16 mouse cellular contexts compared by ENCODE assay signal in genomic region chr4:63441616-63442015, GRCm38 (mm10). TPM values are rescaled to one million over a fixed set of nuclear protein-coding genes. Genes with fewer than 3 reads are reported as not detected.
DNase-seq lines count a peak whose midpoint lies in the region; ATAC-seq and TF ChIP-seq lines count a peak whose summit lies in the region.
"Had no signal": no experiment of that assay in that cellular context is flagged by ENCODE, and none has a peak within 500 bp of the region (broad histone marks: within the 10 kb centered on the region; RNA-seq: fewer than 3 reads in every experiment).

No protein-coding gene starts in this region.

- intact Hi-C loops in heart, postnatal 14 days (cut with DNase I) = no loop called here

- peak; percentile 80; the same call in 1 of the 2 replicates for ATAC-seq in cerebellum, adult (ENCODE audit: insufficient number of reproducible peaks, low FRiP score, low TSS enrichment)
- no peak for ATAC-seq in hindbrain, postnatal 0 days
- ATAC-seq: forebrain, embryonic 13.5 days had no signal

- no peak overlapping the region for H3K4me3 ChIP-seq in hindbrain, postnatal 0 days (ENCODE audit: low read length)
- H3K4me3 ChIP-seq: forebrain, embryonic 13.5 days; left cerebral cortex, adult 2 months; limb, embryonic 15.5 days had no signal

- no peak overlapping the region for H3K4me2 ChIP-seq in hindbrain, postnatal 0 days (ENCODE audit: low read depth, low read length)
- H3K4me2 ChIP-seq: forebrain, embryonic 13.5 days; limb, embryonic 15.5 days had no signal

- no peak overlapping the region for H3K27ac ChIP-seq in hindbrain, postnatal 0 days
- H3K27ac ChIP-seq: forebrain, embryonic 13.5 days; left cerebral cortex, adult 2 months; limb, embryonic 15.5 days had no signal

- no peaks in the 10 kb centered on the region for H3K36me3 ChIP-seq in hindbrain, postnatal 0 days (ENCODE audit: insufficient read depth, low read length)
- H3K36me3 ChIP-seq: limb, embryonic 15.5 days had no signal

- DNase-seq in cerebellum, postnatal 4 days (ENCODE audit: low spot score in 2 of 2) = no peak
- peak; percentile 42 for DNase-seq in ES-CJ7 (ENCODE audit: low read depth, low spot score)
- DNase-seq in cerebellum, adult 8-10 months = peak; percentile 27
- DNase-seq in heart, postnatal 14 days = peak; percentile 29 to 37
- no peak for DNase-seq in lung, adult 18-20 months
- no peak for DNase-seq in hindbrain, postnatal 0 days (ENCODE audit: low spot score)
- DNase-seq in thymus, postnatal 14 days = no peak
- DNase-seq: adrenal gland, postnatal 25 days; kidney, adult 18-20 months; kidney, postnatal 10 days; spleen, adult 18-20 months; thymus, adult 18-20 months had no signal

- WGBS in hindbrain, postnatal 0 days = 69% methylated on average over 7 of the region's 7 CpGs

- H3K9me3 ChIP-seq in hindbrain, postnatal 0 days (ENCODE audit: low read length) = 0 out of 2 replicates have a peak, but pooled peaks cover 2% of the 10 kb centered on the region

- no peaks in the 10 kb centered on the region for H3K4me1 ChIP-seq in hindbrain, postnatal 0 days (ENCODE audit: insufficient read depth, low read length)

- TF ChIP-seq CTCF in hindbrain, postnatal 0 days (IDR thresholded peaks at IDR 0.05; ENCODE audit: low read depth) = no peak

- H3K27me3 ChIP-seq in hindbrain, postnatal 0 days (ENCODE audit: insufficient read depth, low read length) = no peaks in the 10 kb centered on the region
- H3K27me3 ChIP-seq: forebrain, embryonic 13.5 days; limb, embryonic 15.5 days had no signal

- H3K9ac ChIP-seq in hindbrain, postnatal 0 days (replicated peaks; ENCODE audit: low read length) = no peak overlapping the region
- H3K9ac ChIP-seq: forebrain, embryonic 13.5 days; limb, embryonic 15.5 days had no signal

RNA-seq across cellular contexts. Expression of gene Akna, which starts 38.5 kb away (rescaled TPM):
- total RNA-seq in heart, postnatal 14 days (2021) = 1 to 10 TPM; 4.3 to 6.2 TPM
- 7.2 and 8.1 TPM in 2 replicates for total RNA-seq in hindbrain, postnatal 0 days (2014; rRNA removed)
- 2.7 and 3.2 TPM in 2 replicates for polyA plus RNA-seq in hindbrain, postnatal 0 days (2015; fragmentation: Nextera tagmentation; extraction: Ambion mirVana)

RNA-seq across cellular contexts. Expression of gene Whrn, which starts 54.2 kb away (rescaled TPM):
- 10 to 100 TPM; 23.9 to 26.2 TPM for total RNA-seq in heart, postnatal 14 days (2021)
- total RNA-seq in hindbrain, postnatal 0 days (2014; rRNA removed) = 26.4 and 34.6 TPM in 2 replicates
- polyA plus RNA-seq in hindbrain, postnatal 0 days (2015; fragmentation: Nextera tagmentation; extraction: Ambion mirVana) = 4.7 TPM in 2 replicates

Comparison
In these comparisons a context has a peak if more than half of its experiments do, and no peak if none do; other contexts are left out.
1. DNase-seq: peak in ES-CJ7 (single experiment), cerebellum, adult 8-10 months (single experiment) and heart, postnatal 14 days (2 of 2); none in cerebellum, postnatal 4 days (0 of 2), lung, adult 18-20 months (0 of 2), hindbrain, postnatal 0 days (single experiment) and thymus, postnatal 14 days (single experiment).